Mouse (Mus musculus): ENCODE results near the gene 4930470P17Rik. TPM values are rescaled to one million over a fixed set of nuclear protein-coding genes. Genes with fewer than 3 reads are reported as not detected.
"Not testable (repeated sequence)": the region's sequence is repeated elsewhere in the genome, so short reads cannot be mapped to it uniquely, and the experiment has no call there.

Gene 4930470P17Rik
- polyA plus RNA-seq, 1 experiment: not detected

- TF ChIP-seq CTCF (IDR thresholded peaks at IDR 0.05; ENCODE audit: borderline replicate concordance, extremely low read depth, insufficient read depth, insufficient read length): no peak
- DNase-seq (ENCODE audit: low read depth): no peak
Measured at GRCm38 (mm10) chr2:170622985-170623384, 21.2 kb upstream of the 4930470P17Rik start.

- DNase-seq (ENCODE audit: low read depth): peak; percentile 66
- TF ChIP-seq CTCF (IDR thresholded peaks at IDR 0.05; ENCODE audit: borderline replicate concordance, extremely low read depth, insufficient read depth, insufficient read length) (no peak), POLR2A (IDR thresholded peaks at IDR 0.05; ENCODE audit: borderline replicate concordance, extremely low read depth, insufficient read depth, insufficient read length, poor library complexity, severe bottlenecking) (no peak)
Measured at GRCm38 (mm10) chr2:170618862-170619492, 17.2 kb upstream of the 4930470P17Rik start.

- not testable (repeated sequence) for DNase-seq (ENCODE audit: low read depth)
Measured at GRCm38 (mm10) chr2:170611794-170612193, 10.0 kb upstream of the 4930470P17Rik start.

- peak; percentile 12; the same call in 1 of the 2 replicates for TF ChIP-seq CTCF (IDR thresholded peaks at IDR 0.05; ENCODE audit: borderline replicate concordance, extremely low read depth, insufficient read depth, insufficient read length)
- TF ChIP-seq POLR2A (IDR thresholded peaks at IDR 0.05; ENCODE audit: borderline replicate concordance, extremely low read depth, insufficient read depth, insufficient read length, poor library complexity, severe bottlenecking): no peak
Measured at GRCm38 (mm10) chr2:170601171-170601570, 646 bp downstream of the 4930470P17Rik start.

GRCm38 (mm10) chr2:170597586-170597985 is 4.2 kb downstream of the 4930470P17Rik start:
- TF ChIP-seq POLR2A (IDR thresholded peaks at IDR 0.05; ENCODE audit: borderline replicate concordance, extremely low read depth, insufficient read depth, insufficient read length, poor library complexity, severe bottlenecking): no peak
- peak; percentile 57; the same call in 1 of the 2 replicates for TF ChIP-seq CTCF (IDR thresholded peaks at IDR 0.05; ENCODE audit: borderline replicate concordance, extremely low read depth, insufficient read depth, insufficient read length)
- no peak for DNase-seq (ENCODE audit: low read depth)

More at GRCm38 (mm10) chr2:170601171-170601570, 646 bp downstream of the 4930470P17Rik start:
- no peak for DNase-seq (ENCODE audit: low read depth)

GRCm38 (mm10) chr2:170596726-170597125 is 5.1 kb downstream of the 4930470P17Rik start:
- TF ChIP-seq POLR2A (IDR thresholded peaks at IDR 0.05; ENCODE audit: borderline replicate concordance, extremely low read depth, insufficient read depth, insufficient read length, poor library complexity, severe bottlenecking): no peak
- peak; percentile 59; the same call in 1 of the 2 replicates for TF ChIP-seq CTCF (IDR thresholded peaks at IDR 0.05; ENCODE audit: borderline replicate concordance, extremely low read depth, insufficient read depth, insufficient read length)
- peak; percentile 83 for DNase-seq (ENCODE audit: low read depth)

- TF ChIP-seq CTCF (IDR thresholded peaks at IDR 0.05; ENCODE audit: borderline replicate concordance, extremely low read depth, insufficient read depth, insufficient read length): no peak
- no peak for TF ChIP-seq POLR2A (IDR thresholded peaks at IDR 0.05; ENCODE audit: borderline replicate concordance, extremely low read depth, insufficient read depth, insufficient read length, poor library complexity, severe bottlenecking)
- DNase-seq (ENCODE audit: low read depth): no peak
Measured at GRCm38 (mm10) chr2:170592161-170592560, 9.7 kb downstream of the 4930470P17Rik start.

- peak; percentile 69 for DNase-seq (ENCODE audit: low read depth)
Measured at GRCm38 (mm10) chr2:170588369-170588900, 13.4 kb downstream of the 4930470P17Rik start.

GRCm38 (mm10) chr2:170584678-170585077 is 17.1 kb downstream of the 4930470P17Rik start:
- TF ChIP-seq CTCF (IDR thresholded peaks at IDR 0.05; ENCODE audit: borderline replicate concordance, extremely low read depth, insufficient read depth, insufficient read length): no peak
- no peak for DNase-seq (ENCODE audit: low read depth)

More at GRCm38 (mm10) chr2:170588369-170588900, 13.4 kb downstream of the 4930470P17Rik start:
- TF ChIP-seq CTCF (IDR thresholded peaks at IDR 0.05; ENCODE audit: borderline replicate concordance, extremely low read depth, insufficient read depth, insufficient read length): no peak
- no peak for TF ChIP-seq POLR2A (IDR thresholded peaks at IDR 0.05; ENCODE audit: borderline replicate concordance, extremely low read depth, insufficient read depth, insufficient read length, poor library complexity, severe bottlenecking)

GRCm38 (mm10) chr2:170579551-170579950 is 22.3 kb downstream of the 4930470P17Rik start:
- peak; percentile 71 for DNase-seq (ENCODE audit: low read depth)
- no peak for TF ChIP-seq POLR2A (IDR thresholded peaks at IDR 0.05; ENCODE audit: borderline replicate concordance, extremely low read depth, insufficient read depth, insufficient read length, poor library complexity, severe bottlenecking)
- TF ChIP-seq CTCF (IDR thresholded peaks at IDR 0.05; ENCODE audit: borderline replicate concordance, extremely low read depth, insufficient read depth, insufficient read length): no peak

- TF ChIP-seq CTCF (IDR thresholded peaks at IDR 0.05; ENCODE audit: borderline replicate concordance, extremely low read depth, insufficient read depth, insufficient read length) (no peak), POLR2A (IDR thresholded peaks at IDR 0.05; ENCODE audit: borderline replicate concordance, extremely low read depth, insufficient read depth, insufficient read length, poor library complexity, severe bottlenecking) (no peak)
- DNase-seq (ENCODE audit: low read depth): no peak
Measured at GRCm38 (mm10) chr2:170578588-170578987, 23.2 kb downstream of the 4930470P17Rik start.

- no peak for TF ChIP-seq CTCF (IDR thresholded peaks at IDR 0.05; ENCODE audit: borderline replicate concordance, extremely low read depth, insufficient read depth, insufficient read length)
- no peak for TF ChIP-seq POLR2A (IDR thresholded peaks at IDR 0.05; ENCODE audit: borderline replicate concordance, extremely low read depth, insufficient read depth, insufficient read length, poor library complexity, severe bottlenecking)
- no peak for DNase-seq (ENCODE audit: low read depth)
Measured at GRCm38 (mm10) chr2:170577502-170577901, 24.3 kb downstream of the 4930470P17Rik start.
